Mouse (Mus musculus): ENCODE results near the gene Poldip2. TPM values are rescaled to one million over a fixed set of nuclear protein-coding genes. Genes with fewer than 3 reads are reported as not detected.
A peak's percentile ranks its signal among the peaks of the same experiment; 100 is the strongest.

The Poldip2 gene
- polyA plus RNA-seq (2015; fragmentation: Nextera tagmentation; extraction: Ambion mirVana), result 189 and 196 TPM in 2 replicates

DNA sequence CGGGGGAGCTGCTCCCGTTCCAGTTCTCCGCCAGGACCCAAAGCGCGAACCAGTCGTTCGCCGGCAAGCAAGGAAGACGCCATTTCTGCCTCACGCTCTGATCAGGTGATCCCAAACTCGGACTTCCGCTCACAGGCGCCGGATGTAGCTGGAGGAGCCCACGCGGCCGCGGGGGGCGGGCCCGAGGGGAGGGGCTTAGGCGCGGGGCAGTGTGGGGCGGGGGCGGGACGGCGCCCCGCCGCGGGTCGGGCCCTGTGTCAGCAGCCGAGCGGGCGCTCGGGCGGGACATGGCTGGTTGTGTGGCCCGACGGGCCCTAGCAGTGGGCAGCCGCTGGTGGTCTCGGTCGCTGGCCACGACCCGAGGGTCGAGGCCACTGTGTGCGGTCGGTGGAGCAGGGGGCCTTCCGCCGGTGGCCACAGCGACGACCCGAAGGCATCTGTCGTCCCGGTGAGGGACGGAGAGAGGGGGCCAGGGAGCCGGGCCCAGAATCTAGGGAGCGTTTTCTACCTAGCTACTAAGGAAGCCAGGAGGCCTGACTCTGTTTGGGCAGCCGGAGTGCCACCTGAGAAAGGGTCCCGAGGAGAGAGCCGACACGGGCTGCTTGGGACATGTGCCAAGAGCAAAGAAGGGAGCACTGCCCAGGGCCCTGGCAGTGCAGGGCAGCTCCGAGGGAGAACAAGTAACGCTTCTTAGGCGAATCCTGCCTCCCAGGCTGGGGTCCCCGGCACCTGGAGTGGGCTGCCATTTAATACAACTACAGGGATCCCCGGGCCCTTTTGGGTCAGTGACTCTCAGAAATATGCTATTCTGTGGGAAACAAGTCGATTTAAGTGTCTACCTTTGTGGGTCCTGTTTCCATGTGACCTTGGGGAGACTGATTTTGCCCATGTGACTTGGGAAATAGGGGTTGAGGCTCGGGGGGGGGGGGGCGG is at the start of gene Poldip2, which contains the start of gene Tmem199:
Gene Poldip2 (plus strand): TSS at position 169 of the 933 bp plus-strand sequence.
Gene Tmem199 (minus strand): TSS at position 148 of the 933 bp plus-strand sequence.
- Histone ChIP-seq H3K4me3 (ENCODE audit: low read length) (peak within 1 kb of the TSS; percentile 81), H3K9me3 (ENCODE audit: control insufficient read depth, low read length) (no peaks in the 10 kb centered on the region), H3K4me2 (ENCODE audit: low read length) (peak within 1 kb of the TSS; percentile 86), H3K27ac (ENCODE audit: low read depth, low read length) (peak within 1 kb of the TSS; percentile 86), H3K36me3 (ENCODE audit: control insufficient read depth, insufficient read depth, low read length) (peaks cover 30% of the 10 kb centered on the region), H3K4me1 (ENCODE audit: control insufficient read depth, insufficient read depth, low read depth, low read length) (peaks cover 11% of the 10 kb centered on the region), H3K27me3 (replicated peaks; ENCODE audit: control insufficient read depth, insufficient read depth, low read length) (no peaks in the 10 kb centered on the region), H3K9ac (ENCODE audit: low read depth, low read length) (peak within 1 kb of the TSS; percentile 96)
- ATAC-seq, result peak; percentile 96
- 1% methylated on average over 67 of the region's 67 CpGs for WGBS

GRCm38 (mm10) chr11:78462669-78463068 is 49.3 kb upstream of the Poldip2 start:
- Histone ChIP-seq H3K27ac (ENCODE audit: low read depth, low read length) (no peak overlapping the region), H3K9ac (ENCODE audit: low read depth, low read length) (no peak overlapping the region), H3K27me3 (replicated peaks; ENCODE audit: control insufficient read depth, insufficient read depth, low read length) (no peaks in the 10 kb centered on the region), H3K4me3 (ENCODE audit: low read length) (no peak overlapping the region), H3K4me1 (ENCODE audit: control insufficient read depth, insufficient read depth, low read depth, low read length) (peaks cover 16% of the 10 kb centered on the region), H3K9me3 (ENCODE audit: control insufficient read depth, low read length) (no peaks in the 10 kb centered on the region), H3K36me3 (ENCODE audit: control insufficient read depth, insufficient read depth, low read length) (no peaks in the 10 kb centered on the region), H3K4me2 (ENCODE audit: low read length) (no peak overlapping the region)
- no peak for ATAC-seq
- WGBS, result 86% methylated on average over 5 of the region's 5 CpGs

DNA sequence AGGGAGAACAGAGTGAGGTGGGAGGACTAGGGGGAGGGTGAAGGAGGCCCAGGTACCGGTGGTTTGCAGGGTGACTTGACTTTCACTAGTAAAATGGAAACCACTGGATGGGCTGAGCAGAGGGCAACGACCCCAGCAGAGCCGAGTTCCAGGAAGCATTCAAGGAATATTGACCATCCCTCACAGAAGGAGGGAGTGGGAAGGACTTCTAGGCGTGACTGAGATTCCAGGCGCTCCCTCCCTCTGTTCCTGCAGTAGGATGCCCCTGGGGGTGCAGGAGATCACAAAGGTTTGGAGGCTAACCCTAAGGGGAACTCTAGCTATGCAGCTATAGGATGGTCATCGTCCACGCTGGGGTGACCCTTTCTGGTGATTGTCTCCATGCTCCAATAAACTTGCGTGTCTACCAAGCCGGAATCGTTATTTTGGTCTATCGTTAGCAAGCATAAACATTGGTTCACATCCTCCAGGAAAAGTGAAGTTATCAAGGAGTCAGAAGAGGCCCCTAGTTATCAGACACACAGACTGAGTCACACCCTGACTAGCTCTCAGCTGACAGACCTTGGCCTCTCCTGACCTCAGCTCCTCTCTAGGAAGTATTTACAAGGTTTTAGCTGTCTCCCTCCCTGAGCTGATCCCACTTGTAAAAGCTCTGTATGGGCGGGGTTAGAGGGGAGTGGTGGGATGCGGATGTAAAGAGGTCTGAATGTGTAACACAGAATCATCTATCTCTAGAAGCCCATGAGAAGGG is 48.5 kb upstream of the Poldip2 start:
- no peak overlapping the region for H3K9ac ChIP-seq (ENCODE audit: low read depth, low read length)
- H3K9me3 ChIP-seq (ENCODE audit: control insufficient read depth, low read length), result no peaks in the 10 kb centered on the region
- H3K4me3 ChIP-seq (ENCODE audit: low read length), result no peak overlapping the region
- no peaks in the 10 kb centered on the region for H3K27me3 ChIP-seq (replicated peaks; ENCODE audit: control insufficient read depth, insufficient read depth, low read length)
- no peak overlapping the region for H3K4me2 ChIP-seq (ENCODE audit: low read length)
- H3K27ac ChIP-seq (ENCODE audit: low read depth, low read length), result no peak overlapping the region
- H3K36me3 ChIP-seq (ENCODE audit: control insufficient read depth, insufficient read depth, low read length), result no peaks in the 10 kb centered on the region
- 75% methylated on average over 13 of the region's 13 CpGs for WGBS
- H3K4me1 ChIP-seq (ENCODE audit: control insufficient read depth, insufficient read depth, low read depth, low read length), result peaks cover 16% of the 10 kb centered on the region
- ATAC-seq, result no peak

- no peaks in the 10 kb centered on the region for H3K36me3 ChIP-seq (ENCODE audit: control insufficient read depth, insufficient read depth, low read length)
- H3K9ac ChIP-seq (ENCODE audit: low read depth, low read length), result peak overlapping the region; percentile 87
- H3K4me3 ChIP-seq (ENCODE audit: low read length), result peak overlapping the region; percentile 74
- WGBS, result 19% methylated on average over 9 of the region's 9 CpGs
- H3K4me2 ChIP-seq (ENCODE audit: low read length), result peak overlapping the region; percentile 86
- ATAC-seq, result no peak
- no peaks in the 10 kb centered on the region for H3K27me3 ChIP-seq (replicated peaks; ENCODE audit: control insufficient read depth, insufficient read depth, low read length)
- H3K4me1 ChIP-seq (ENCODE audit: control insufficient read depth, insufficient read depth, low read depth, low read length), result peaks cover 16% of the 10 kb centered on the region
- no peak overlapping the region; the same call in 1 of the 2 replicates for H3K27ac ChIP-seq (ENCODE audit: low read depth, low read length)
- no peaks in the 10 kb centered on the region for H3K9me3 ChIP-seq (ENCODE audit: control insufficient read depth, low read length)
These were observed 46.9 kb upstream of the Poldip2 start for GRCm38 (mm10) chr11:78465116-78465515.

DNA sequence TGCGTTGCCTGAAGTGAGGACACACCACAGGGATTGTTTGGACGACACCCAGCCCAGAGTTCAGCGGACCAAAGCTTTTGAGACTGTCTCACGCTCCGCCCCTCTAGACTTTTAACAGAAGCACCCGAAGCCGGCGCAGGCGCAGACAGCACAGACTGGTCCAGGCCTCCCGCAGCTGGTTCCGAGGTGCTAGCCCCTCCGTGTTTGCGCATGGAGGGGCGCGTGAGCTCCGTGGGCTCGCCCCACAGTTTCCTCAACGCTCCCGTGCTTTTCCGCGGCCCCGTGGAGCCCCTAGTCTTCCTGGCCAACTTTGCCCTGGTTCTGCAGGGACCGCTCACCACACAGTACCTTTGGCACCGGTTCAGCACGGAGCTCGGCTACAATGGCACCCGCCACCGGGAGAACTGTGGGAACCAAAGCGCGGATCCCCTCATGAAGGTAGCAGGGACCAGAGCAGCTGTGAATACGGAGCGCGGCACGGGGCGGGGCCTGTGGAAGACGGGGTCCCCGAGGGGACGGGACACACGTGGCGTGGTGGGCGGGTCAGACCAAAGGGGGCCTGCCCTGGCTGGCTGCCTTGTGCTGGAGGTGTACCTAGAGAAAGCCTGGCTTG is 46.3 kb upstream of the Poldip2 start, which contains the start of gene Slc46a1:
Gene Slc46a1 (plus strand): TSS at position 130 of the 613 bp plus-strand sequence.
- peak; percentile 91 for ATAC-seq
- Histone ChIP-seq H3K27ac (ENCODE audit: low read depth, low read length) (peak within 1 kb of the TSS; percentile 89), H3K4me1 (ENCODE audit: control insufficient read depth, insufficient read depth, low read depth, low read length) (peaks cover 16% of the 10 kb centered on the region), H3K9me3 (ENCODE audit: control insufficient read depth, low read length) (no peaks in the 10 kb centered on the region), H3K27me3 (replicated peaks; ENCODE audit: control insufficient read depth, insufficient read depth, low read length) (no peaks in the 10 kb centered on the region), H3K9ac (ENCODE audit: low read depth, low read length) (peak within 1 kb of the TSS; percentile 87), H3K4me2 (ENCODE audit: low read length) (peak within 1 kb of the TSS; percentile 86), H3K4me3 (ENCODE audit: low read length) (peak within 1 kb of the TSS; percentile 74), H3K36me3 (ENCODE audit: control insufficient read depth, insufficient read depth, low read length) (no peaks in the 10 kb centered on the region)
- under 1% methylated on average over 41 of the region's 41 CpGs for WGBS

DNA sequence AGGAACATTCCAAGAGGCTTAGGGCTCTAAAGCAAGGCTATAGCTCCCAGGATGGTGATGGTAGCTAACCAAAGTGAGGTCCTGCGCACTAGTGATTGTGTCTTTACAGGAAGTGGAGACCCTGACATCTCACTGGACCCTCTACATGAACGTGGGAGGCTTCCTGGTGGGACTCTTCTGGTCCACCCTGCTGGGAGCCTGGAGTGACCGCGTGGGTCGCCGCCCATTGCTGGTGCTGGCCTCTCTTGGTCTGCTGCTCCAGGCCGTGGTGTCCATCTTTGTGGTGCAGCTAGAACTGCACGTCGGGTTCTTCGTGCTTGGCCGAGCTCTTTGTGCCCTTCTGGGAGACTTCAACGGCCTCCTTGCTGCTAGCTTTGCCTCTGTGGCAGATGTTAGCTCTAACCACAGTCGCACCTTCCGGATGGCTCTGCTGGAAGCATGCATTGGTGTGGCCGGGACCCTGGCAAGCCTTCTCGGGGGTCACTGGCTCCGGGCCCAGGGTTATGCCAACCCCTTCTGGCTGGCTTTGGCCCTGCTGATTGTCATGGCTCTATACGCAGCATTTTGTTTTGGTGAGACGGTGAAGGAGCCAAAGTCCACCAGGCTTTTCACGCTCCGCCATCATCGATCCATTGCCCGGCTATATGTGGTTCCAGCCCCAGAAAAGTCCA is 45.6 kb upstream of the Poldip2 start:
- peak overlapping the region; percentile 86 for H3K4me2 ChIP-seq (ENCODE audit: low read length)
- peaks cover 16% of the 10 kb centered on the region for H3K4me1 ChIP-seq (ENCODE audit: control insufficient read depth, insufficient read depth, low read depth, low read length)
- H3K27ac ChIP-seq (ENCODE audit: low read depth, low read length), result peak overlapping the region; percentile 89
- peak; percentile 34; the same call in 1 of the 2 replicates for ATAC-seq
- peak overlapping the region; percentile 87 for H3K9ac ChIP-seq (ENCODE audit: low read depth, low read length)
- H3K4me3 ChIP-seq (ENCODE audit: low read length), result peak overlapping the region; percentile 74
- no peaks in the 10 kb centered on the region for H3K27me3 ChIP-seq (replicated peaks; ENCODE audit: control insufficient read depth, insufficient read depth, low read length)
- WGBS, result 49% methylated on average over 23 of the region's 23 CpGs
- H3K36me3 ChIP-seq (ENCODE audit: control insufficient read depth, insufficient read depth, low read length), result no peaks in the 10 kb centered on the region
- no peaks in the 10 kb centered on the region for H3K9me3 ChIP-seq (ENCODE audit: control insufficient read depth, low read length)

DNA sequence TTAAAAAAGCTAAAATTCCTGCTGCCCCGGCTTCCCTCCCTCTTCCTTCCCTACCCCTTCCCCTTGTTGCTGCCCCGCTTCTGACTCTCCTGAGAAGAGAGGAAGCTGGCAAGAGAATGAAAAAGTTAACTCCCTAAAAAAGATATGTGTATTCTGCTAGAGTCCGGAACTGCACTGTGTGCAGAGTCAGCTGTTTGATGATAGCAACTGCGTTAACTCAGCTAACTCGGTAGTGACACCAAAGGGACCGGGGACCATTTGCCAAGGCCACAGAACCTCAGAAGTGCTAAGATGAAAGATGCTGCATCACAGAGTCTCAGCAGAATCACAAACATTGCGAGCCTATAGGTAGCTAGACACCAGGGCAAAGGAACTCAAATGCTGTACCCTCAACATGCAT is 44.5 kb upstream of the Poldip2 start:
- WGBS, result 83% methylated on average over 7 of the region's 7 CpGs
- no peak for ATAC-seq

GRCm38 (mm10) chr11:78467932-78468331 is 44.1 kb upstream of the Poldip2 start:
- H3K27ac ChIP-seq (ENCODE audit: low read depth, low read length), result no peak overlapping the region
- H3K27me3 ChIP-seq (replicated peaks; ENCODE audit: control insufficient read depth, insufficient read depth, low read length), result no peaks in the 10 kb centered on the region
- H3K9ac ChIP-seq (ENCODE audit: low read depth, low read length), result no peak overlapping the region
- 76% methylated on average over 3 of the region's 3 CpGs for WGBS
- H3K9me3 ChIP-seq (ENCODE audit: control insufficient read depth, low read length), result no peaks in the 10 kb centered on the region
- no peak overlapping the region for H3K4me2 ChIP-seq (ENCODE audit: low read length)
- no peaks in the 10 kb centered on the region; the same call in 1 of the 2 replicates for H3K36me3 ChIP-seq (ENCODE audit: control insufficient read depth, insufficient read depth, low read length)
- peaks cover 16% of the 10 kb centered on the region for H3K4me1 ChIP-seq (ENCODE audit: control insufficient read depth, insufficient read depth, low read depth, low read length)
- no peak for ATAC-seq
- no peak overlapping the region for H3K4me3 ChIP-seq (ENCODE audit: low read length)

More for the DNA sequence above, 44.5 kb upstream of the Poldip2 start:
- Histone ChIP-seq H3K27me3 (replicated peaks; ENCODE audit: control insufficient read depth, insufficient read depth, low read length) (no peaks in the 10 kb centered on the region), H3K9ac (ENCODE audit: low read depth, low read length) (no peak overlapping the region), H3K36me3 (ENCODE audit: control insufficient read depth, insufficient read depth, low read length) (no peaks in the 10 kb centered on the region; the same call in 1 of the 2 replicates), H3K27ac (ENCODE audit: low read depth, low read length) (no peak overlapping the region), H3K4me1 (ENCODE audit: control insufficient read depth, insufficient read depth, low read depth, low read length) (peaks cover 16% of the 10 kb centered on the region), H3K9me3 (ENCODE audit: control insufficient read depth, low read length) (no peaks in the 10 kb centered on the region), H3K4me3 (ENCODE audit: low read length) (no peak overlapping the region), H3K4me2 (ENCODE audit: low read length) (no peak overlapping the region)
